Comparison of ENCODE assay signal across 8 mouse cellular contexts in genomic region chr7:24270288-24270672, GRCm38 (mm10). TPM values are rescaled to one million over a fixed set of nuclear protein-coding genes. Genes with fewer than 3 reads are reported as not detected.
DNase-seq lines count a peak whose midpoint lies in the region; ATAC-seq lines count a peak whose summit lies in the region.

TSS of gene Zfp93 (plus strand) at chr7:24270420.

- peak within 1 kb of the TSS; percentile 75 for H3K9ac ChIP-seq in midbrain, embryonic 11.5 days (ENCODE audit: low read length)

- H3K27me3 ChIP-seq in erythroblast, embryonic 14.5 days (ENCODE audit: control insufficient read depth) = no peaks in the 10 kb centered on the region
- H3K27me3 ChIP-seq in embryonic facial prominence, embryonic 10.5 days (replicated peaks; ENCODE audit: low read depth, poor library complexity, severe bottlenecking) = no peaks in the 10 kb centered on the region
- no peaks in the 10 kb centered on the region for H3K27me3 ChIP-seq in midbrain, embryonic 11.5 days (ENCODE audit: control insufficient read depth, insufficient read depth, low read length)

- DNase-seq in embryonic facial prominence, embryonic 10.5 days (ENCODE audit: low spot score) = peak; percentile 87
- DNase-seq in heart, adult 11 months = peak; percentile 98
- DNase-seq in kidney, adult 11 months = peak; percentile 86
- DNase-seq in left cerebral cortex, postnatal 4 days = peak; percentile 80
- DNase-seq in midbrain, embryonic 11.5 days (ENCODE audit: low spot score, missing footprints) = peak; percentile 96
- peak; percentile 76 for DNase-seq in skeletal muscle tissue, adult 2 months (ENCODE audit: low read depth, low spot score)

- H3K4me2 ChIP-seq in midbrain, embryonic 11.5 days = peak within 1 kb of the TSS; percentile 64

- H3K36me3 ChIP-seq in erythroblast, embryonic 14.5 days (ENCODE audit: control insufficient read depth) = peaks cover 6% of the 10 kb centered on the region; the same call in 1 of the 2 replicates
- H3K36me3 ChIP-seq in embryonic facial prominence, embryonic 10.5 days (replicated peaks) = peaks cover 26% of the 10 kb centered on the region
- peaks cover 6% of the 10 kb centered on the region for H3K36me3 ChIP-seq in midbrain, embryonic 11.5 days (ENCODE audit: control insufficient read depth, insufficient read depth, low read length)

- WGBS in embryonic facial prominence, embryonic 10.5 days = under 1% methylated on average over 12 of the region's 12 CpGs
- WGBS in midbrain, embryonic 11.5 days = under 1% methylated on average over 12 of the region's 12 CpGs

- peak within 1 kb of the TSS; percentile 61 for H3K4me3 ChIP-seq in erythroblast, embryonic 14.5 days (replicated peaks)
- H3K4me3 ChIP-seq in embryonic facial prominence, embryonic 10.5 days = peak within 1 kb of the TSS; percentile 64
- H3K4me3 ChIP-seq in midbrain, embryonic 11.5 days (ENCODE audit: low read depth, low read length) = peak within 1 kb of the TSS; percentile 61

- intact Hi-C loops in left cerebral cortex, postnatal 4 days (cut with DNase I) = no loop called here

- no peaks in the 10 kb centered on the region for H3K9me3 ChIP-seq in erythroblast, embryonic 14.5 days (ENCODE audit: control insufficient read depth, low read length)
- H3K9me3 ChIP-seq in embryonic facial prominence, embryonic 10.5 days = 0 out of 2 replicates have a peak, but pooled peaks cover 7% of the 10 kb centered on the region
- no peaks in the 10 kb centered on the region for H3K9me3 ChIP-seq in midbrain, embryonic 11.5 days (ENCODE audit: control insufficient read depth, low read length)

- peaks cover 4% of the 10 kb centered on the region for H3K4me1 ChIP-seq in erythroblast, embryonic 14.5 days (ENCODE audit: control insufficient read depth)
- peaks cover 5% of the 10 kb centered on the region for H3K4me1 ChIP-seq in embryonic facial prominence, embryonic 10.5 days
- H3K4me1 ChIP-seq in midbrain, embryonic 11.5 days (ENCODE audit: control insufficient read depth, insufficient read depth, low read length) = no peaks in the 10 kb centered on the region

- ATAC-seq in erythroblast, adult 5-6 weeks (replicated peaks; ENCODE audit: low FRiP score, poor library complexity, severe bottlenecking) = no peak
- ATAC-seq in midbrain, embryonic 11.5 days (ENCODE audit: low FRiP score) = peak; percentile 94

- peak within 1 kb of the TSS; percentile 86 for H3K27ac ChIP-seq in embryonic facial prominence, embryonic 10.5 days (replicated peaks)
- H3K27ac ChIP-seq in midbrain, embryonic 11.5 days (ENCODE audit: low read depth, low read length) = no peak within 1 kb of the TSS

RNA-seq across cellular contexts. Expression of gene Zfp93, which starts in this region (rescaled TPM):
- polyA plus RNA-seq in erythroblast, embryonic 14.5 days (2012) = not detected in 2 replicates
- not detected in 2 replicates for total RNA-seq in erythroblast, adult 5-6 weeks (2015; ENCODE audit: low replicate concordance)
- total RNA-seq in erythroblast, adult 5-6 weeks (2017; ENCODE audit: low replicate concordance) = 0.70 TPM in 1 of 2 replicates, not detected in the other
- polyA plus RNA-seq in embryonic facial prominence, embryonic 10.5 days (2016; fragmentation: Nextera tagmentation; extraction: Ambion mirVana) = 8.2 and 8.6 TPM in 2 replicates
- 1 to 10 TPM; 8.3 TPM for total RNA-seq in left cerebral cortex, postnatal 4 days (2021)
- polyA plus RNA-seq in midbrain, embryonic 11.5 days (2014; fragmentation: Nextera tagmentation; extraction: Ambion mirVana) = 7.1 and 8.8 TPM in 2 replicates

Comparison
In these comparisons a context has a peak if more than half of its experiments do, and no peak if none do; other contexts are left out.
1. RNA of gene Zfp93 (total RNA-seq): 8.3 TPM in left cerebral cortex, postnatal 4 days; 0.70 TPM in erythroblast, adult 5-6 weeks; every median in the first group is over 4 times any median in the second.
2. Peak in every context shown above with its lines, with median percentiles within 50 percentile points of each other: H3K4me3 ChIP-seq and DNase-seq.